Mouse (Mus musculus): ENCODE measurements around the gene Lpcat3.
"Not testable (repeated sequence)": the region's sequence is repeated elsewhere in the genome, so short reads cannot be mapped to it uniquely, and the experiment has no call there.

The Lpcat3 gene

GRCm38 (mm10) chr6:124662477-124663423, at the start of gene Lpcat3:
TSS of gene Lpcat3 (plus strand) at chr6:124663027.
- CTCF ChIA-PET = interaction anchor here (0.5 to 2.4 kb wide), 47 partner anchors 9 to 1376 kb away, joined by 3 to 17 read pairs (median 4); partner anchors contain the start of genes C1rl (in 2 of the 4), Grcc10 (in 1 of the 4), Mlf2 (in 1 of the 4) and Pex5 (in 1 of the 4)
- POLR2A ChIA-PET = interaction anchor here (0.5 to 3.8 kb wide), 73 partner anchors 9 to 1920 kb away, joined by 3 to 52 read pairs (median 5); partner anchors contain the start of genes Emg1 (in 3 of the 4), Grcc10 (in 3 of the 4), Mlf2 (in 3 of the 4) and Phb2 (in 3 of the 4)

- CTCF ChIA-PET = no interaction called here
- POLR2A ChIA-PET = no interaction called here
These were observed 37.2 kb upstream of the Lpcat3 start for GRCm38 (mm10) chr6:124625612-124626011.

- CTCF ChIA-PET, POLR2A ChIA-PET: not testable (repeated sequence)
These were observed 36.6 kb upstream of the Lpcat3 start for GRCm38 (mm10) chr6:124626184-124626583.

DNA sequence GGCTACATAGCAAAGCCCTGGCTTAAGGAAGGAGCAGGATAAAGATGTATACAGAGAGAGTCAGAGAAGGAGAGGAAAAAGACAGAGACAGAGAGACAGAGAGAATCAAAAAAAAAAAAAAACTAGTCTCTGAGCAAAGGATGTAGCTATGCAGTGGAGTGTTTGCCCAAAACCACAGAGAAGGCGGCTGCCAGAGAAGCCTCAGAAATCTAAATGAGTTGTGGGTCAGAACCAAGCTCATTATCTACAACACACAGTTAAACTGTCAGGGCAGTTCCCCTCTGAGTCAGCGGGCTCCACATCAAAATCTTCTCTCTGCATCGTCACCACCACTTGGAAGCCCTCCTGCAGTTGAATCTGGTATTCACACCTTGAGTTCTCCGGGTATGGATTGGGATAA, 32.1 kb upstream of the Lpcat3 start:
- ChIA-PET CTCF (interaction anchor here in 1 of 4 experiments (0.6 kb wide), 1 partner anchor 129 kb away, joined by 4 read pairs; no protein-coding TSS in a partner anchor), POLR2A (no interaction called here)

DNA sequence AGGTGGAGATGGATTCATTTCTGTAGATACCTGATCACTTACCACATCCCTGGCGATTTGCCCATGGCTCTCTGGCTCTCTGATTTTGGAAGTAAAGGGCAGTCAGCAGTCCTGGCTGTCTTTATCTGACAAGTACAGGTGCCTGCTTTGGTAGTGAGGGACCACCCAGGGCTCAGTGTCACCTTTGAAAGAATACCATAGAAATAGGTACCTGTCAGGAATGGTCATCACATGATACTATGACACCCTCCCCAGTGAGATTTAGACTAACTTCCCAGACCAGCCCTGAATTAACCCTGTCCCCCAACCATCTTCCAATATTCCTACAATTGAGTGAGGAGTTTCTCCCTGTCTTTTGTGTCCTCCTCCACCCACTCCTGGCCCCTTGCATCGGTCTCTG, 26.8 kb upstream of the Lpcat3 start, which contains the start of gene C1s2:
Gene C1s2, minus strand, starts transcription at position 101 of the 400 bp plus-strand sequence.
- POLR2A ChIA-PET = interaction anchor here in 1 of 4 experiments (0.6 kb wide), 1 partner anchor 66 kb away, joined by 6 read pairs; no protein-coding TSS in a partner anchor
- CTCF ChIA-PET = interaction anchor here in 2 of 4 experiments (0.6 to 1.6 kb wide), 3 partner anchors 94 to 143 kb away, joined by 5 to 9 read pairs (median 7); partner anchors contain the start of genes C1rl (in 2 of the 2) and C1s1 (in 1 of the 2)

GRCm38 (mm10) chr6:124636858-124637460, 25.9 kb upstream of the Lpcat3 start:
- CTCF ChIA-PET = interaction anchor here in 3 of 4 experiments (0.6 to 1.6 kb wide), 7 partner anchors 26 to 164 kb away, joined by 3 to 9 read pairs (median 5); partner anchors contain the start of genes C1rl (in 3 of the 3), Atn1 (in 1 of the 3), Gm45234 (in 1 of the 3) and Lpcat3 (in 1 of the 3)
- POLR2A ChIA-PET = interaction anchor here in 2 of 4 experiments (0.6 to 1.0 kb wide), 5 partner anchors 65 to 161 kb away, joined by 3 to 6 read pairs (median 4); partner anchors contain the start of gene Grcc10 (in 1 of the 2)

GRCm38 (mm10) chr6:124640041-124640440, 22.8 kb upstream of the Lpcat3 start:
- ChIA-PET POLR2A (interaction anchor here in 2 of 4 experiments (1.3 to 1.4 kb wide), 2 partner anchors 61 to 102 kb away, joined by 3 to 4 read pairs; partner anchors contain the start of gene Grcc10 (in 1 of the 2)), CTCF (interaction anchor here in 2 of 4 experiments (1.2 to 1.5 kb wide), 4 partner anchors 23 to 167 kb away, joined by 3 to 4 read pairs (median 4); partner anchors contain the start of genes C1rl (in 1 of the 2) and Lpcat3 (in 1 of the 2))

GRCm38 (mm10) chr6:124640997-124641396, 21.8 kb upstream of the Lpcat3 start:
- CTCF ChIA-PET = interaction anchor here (0.6 to 1.5 kb wide), 11 partner anchors 21 to 158 kb away, joined by 3 to 6 read pairs (median 3); partner anchors contain the start of genes Lpcat3 (in 2 of the 4), Gm45234 (in 1 of the 4) and Ptpn6 (in 1 of the 4)
- POLR2A ChIA-PET = interaction anchor here in 3 of 4 experiments (0.6 to 2.6 kb wide), 8 partner anchors 60 to 409 kb away, joined by 3 to 10 read pairs (median 4); partner anchors contain the start of genes Grcc10 (in 3 of the 3) and Ptpn6 (in 1 of the 3)

DNA sequence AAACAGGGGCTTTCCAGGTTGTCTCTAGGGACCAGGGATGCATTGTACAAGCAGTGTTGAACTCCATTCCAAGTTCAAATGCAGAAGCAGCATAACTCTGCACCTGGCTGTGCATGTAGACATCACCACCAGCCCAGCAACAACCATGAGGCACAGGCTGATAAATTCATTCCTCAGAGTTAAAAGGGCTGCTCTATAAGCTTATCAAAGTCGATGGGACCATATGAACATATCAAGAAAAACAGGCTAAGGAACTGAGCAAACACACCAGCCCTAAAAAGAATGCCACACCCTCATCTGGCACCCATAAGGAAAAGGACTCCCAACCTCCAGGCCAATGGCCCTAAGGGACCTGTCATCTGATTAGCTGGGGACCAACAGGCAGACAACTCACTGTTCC, 16.4 kb upstream of the Lpcat3 start:
- CTCF ChIA-PET = interaction anchor here in 2 of 4 experiments (0.6 kb wide), 2 partner anchors 146 to 158 kb away, joined by 3 to 4 read pairs; no protein-coding TSS in a partner anchor
- POLR2A ChIA-PET = interaction anchor here in 1 of 4 experiments (1.0 kb wide), 1 partner anchor 95 kb away, joined by 3 read pairs; the partner anchor contains the start of gene Grcc10

DNA sequence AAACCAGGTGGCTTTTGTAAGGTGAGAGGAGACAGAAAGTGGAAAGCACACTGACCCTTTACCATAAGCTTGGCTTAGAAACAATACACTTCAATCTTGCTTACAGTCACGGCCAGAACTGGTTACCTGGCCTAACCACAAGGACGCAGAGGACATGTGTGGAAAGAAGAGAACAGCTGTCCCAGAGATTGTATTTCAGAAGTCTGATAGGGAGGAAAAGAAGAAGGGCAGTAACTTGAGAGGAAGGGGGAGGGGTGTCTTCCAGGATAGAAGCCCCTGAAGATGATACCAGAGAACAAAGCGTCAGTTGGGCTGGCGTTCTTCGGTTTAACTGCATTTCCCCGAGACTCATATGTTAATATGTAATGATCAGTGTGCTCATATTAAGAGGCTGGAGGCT, 6.9 kb upstream of the Lpcat3 start:
- ChIA-PET POLR2A (interaction anchor here in 2 of 4 experiments (0.7 to 2.4 kb wide), 2 partner anchors 86 to 1892 kb away, joined by 3 to 8 read pairs; partner anchors contain the start of gene Grcc10 (in 1 of the 2)), CTCF (no interaction called here)

DNA sequence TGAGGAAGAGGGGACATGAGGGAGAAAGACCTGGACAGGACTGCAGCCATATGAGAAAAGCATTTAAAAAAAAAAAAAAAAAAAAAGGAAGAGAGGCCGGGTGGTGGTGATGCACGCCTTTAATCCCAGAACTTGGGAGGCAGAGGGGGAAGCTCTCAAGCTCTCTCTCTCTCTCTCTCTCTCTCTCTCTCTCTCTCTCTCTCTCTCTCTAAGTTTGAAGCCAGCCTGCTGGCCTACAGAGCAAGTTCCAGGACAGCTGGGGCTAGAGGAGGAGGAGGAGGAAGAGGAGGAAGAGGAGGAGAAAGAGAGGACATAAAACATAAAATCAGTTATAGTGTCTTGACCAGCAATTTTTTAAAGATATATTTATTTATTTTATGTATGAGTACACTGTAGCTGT, 4.8 kb upstream of the Lpcat3 start:
- ChIA-PET POLR2A (interaction anchor here (0.6 to 2.4 kb wide), 11 partner anchors 28 to 1847 kb away, joined by 3 to 8 read pairs (median 3); partner anchors contain the start of gene Grcc10 (in 1 of the 4)), CTCF (interaction anchor here in 3 of 4 experiments (0.6 to 1.1 kb wide), 3 partner anchors 15 to 220 kb away, joined by 3 to 7 read pairs (median 3); no protein-coding TSS in a partner anchor)

DNA sequence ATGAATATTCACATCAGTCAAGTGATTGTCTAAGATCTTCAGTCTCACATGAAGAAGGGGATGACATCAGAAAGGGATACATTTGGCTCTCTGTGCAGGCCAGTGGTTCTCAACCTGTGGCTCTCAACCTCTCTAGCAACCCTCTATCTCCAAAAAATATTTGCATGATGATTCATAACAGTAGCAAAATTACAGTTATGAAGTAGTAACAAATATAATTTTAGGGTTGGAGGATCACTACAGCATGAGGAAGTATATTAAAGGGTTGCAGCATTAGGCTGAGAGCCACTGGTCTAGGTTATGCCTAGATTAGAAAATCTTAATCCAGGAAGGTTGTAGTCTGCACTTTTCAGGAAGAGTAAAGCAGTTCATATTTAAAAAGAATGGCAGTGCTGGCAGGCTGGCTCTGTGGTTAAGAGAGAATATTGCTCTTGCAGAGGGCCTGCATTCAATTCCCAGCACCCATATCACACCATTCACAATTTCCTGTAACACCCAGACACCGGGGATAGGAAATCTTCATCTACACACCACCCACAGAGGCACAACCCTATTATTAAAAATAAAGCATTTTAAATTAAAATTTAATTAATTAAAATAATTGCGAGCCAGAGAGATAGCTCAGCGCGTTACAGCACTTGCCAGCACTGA, 1.5 kb upstream of the Lpcat3 start:
- ChIA-PET CTCF (interaction anchor here in 2 of 4 experiments (0.6 to 2.4 kb wide), 7 partner anchors 40 to 751 kb away, joined by 3 to 14 read pairs (median 8); no protein-coding TSS in a partner anchor), POLR2A (interaction anchor here in 3 of 4 experiments (0.6 to 3.8 kb wide), 14 partner anchors 10 to 270 kb away, joined by 3 to 52 read pairs (median 6); partner anchors contain the start of genes C1rl (in 2 of the 3), Grcc10 (in 2 of the 3), Ptpn6 (in 2 of the 3) and Cdca3 (in 1 of the 3))

GRCm38 (mm10) chr6:124661995-124662394, 832 bp upstream of the Lpcat3 start:
- POLR2A ChIA-PET = interaction anchor here in 3 of 4 experiments (0.6 to 3.8 kb wide), 37 partner anchors 9 to 553 kb away, joined by 3 to 52 read pairs (median 6); partner anchors contain the start of genes Grcc10 (in 3 of the 3), C1rl (in 2 of the 3), Cdca3 (in 2 of the 3) and Emg1 (in 2 of the 3)
- CTCF ChIA-PET = interaction anchor here (0.5 to 2.4 kb wide), 27 partner anchors 8 to 1375 kb away, joined by 3 to 17 read pairs (median 4); partner anchors contain the start of genes Grcc10 (in 1 of the 4) and Pex5 (in 1 of the 4)

DNA sequence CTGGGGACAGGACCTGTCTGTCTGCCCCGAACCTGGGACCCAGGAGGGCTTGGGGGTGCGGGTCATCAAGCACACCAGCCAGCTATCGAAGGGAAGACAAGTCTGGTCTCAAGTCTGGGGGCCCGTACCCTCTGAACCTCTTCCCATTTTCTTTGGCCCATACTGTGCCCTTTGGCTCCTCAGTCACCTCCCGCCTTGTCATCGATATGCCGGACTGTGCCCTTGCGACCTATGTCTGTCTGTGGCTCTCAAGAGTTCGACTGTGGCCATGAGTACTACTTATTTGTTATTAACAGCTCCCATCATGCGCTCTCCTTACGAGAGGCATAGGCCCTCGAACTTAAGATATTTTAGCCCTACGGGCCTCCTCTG, 583 bp downstream of the Lpcat3 start:
- POLR2A ChIA-PET = interaction anchor here (0.5 to 3.8 kb wide), 39 partner anchors 8 to 1921 kb away, joined by 3 to 52 read pairs (median 5); partner anchors contain the start of genes Emg1 (in 3 of the 4), Grcc10 (in 3 of the 4), Phb2 (in 3 of the 4) and Atn1 (in 1 of the 4)
- CTCF ChIA-PET = interaction anchor here (1.0 to 2.4 kb wide), 15 partner anchors 9 to 240 kb away, joined by 3 to 13 read pairs (median 7); partner anchors contain the start of genes C1rl (in 2 of the 4) and Ptpn6 (in 1 of the 4)

- POLR2A ChIA-PET = interaction anchor here in 2 of 4 experiments (1.3 to 3.8 kb wide), 9 partner anchors 18 to 91 kb away, joined by 3 to 52 read pairs (median 13); partner anchors contain the start of genes Emg1 (in 2 of the 2), Grcc10 (in 2 of the 2), Phb2 (in 2 of the 2) and Atn1 (in 1 of the 2)
- CTCF ChIA-PET = no interaction called here
These were observed 1.4 kb downstream of the Lpcat3 start for GRCm38 (mm10) chr6:124664256-124664655.

GRCm38 (mm10) chr6:124665011-124665410, 2.2 kb downstream of the Lpcat3 start:
- ChIA-PET CTCF (no interaction called here), POLR2A (interaction anchor here in 1 of 4 experiments (3.1 to 3.8 kb wide), 2 partner anchors 76 to 91 kb away, joined by 13 to 52 read pairs; partner anchors contain the start of genes Atn1, Gm45234 and Grcc10)
